Mouse (Mus musculus) heart, embryonic 14.5 days (tissue): ENCODE results near the gene Nxn. TPM values are rescaled to one million over a fixed set of nuclear protein-coding genes. Genes with fewer than 3 reads are reported as not detected.

Experiments used
- ATAC-seq: fragments of 200-750 bp; cut with Nextera tagmentation; 2 replicates; pipeline ENCODE4 v1.8.0; 2017; ENCODE audit warnings: low read depth, moderate TSS enrichment; ENCODE audit not compliant: insufficient number of reproducible peaks, insufficient read depth, low FRiP score
- H3K27ac ChIP-seq, 2 experiments: fragments of 200-500 bp in 1 of 2; fragments of 300-500 bp in 1 of 2; sonication (generic) in 1 of 2; replicated peaks in 1 of 2; 2 replicates each; pipeline ENCODE4 v1.5.1; 2012 to 2014; ENCODE audit warnings: low read depth in 2 of 2, low read length in 2 of 2, control low read depth in 1 of 2, mild to moderate bottlenecking in 1 of 2, mixed read lengths in 1 of 2; ENCODE audit not compliant: control insufficient read depth in 1 of 2, insufficient read depth in 1 of 2
- H3K27me3 ChIP-seq: fragments of 300-500 bp; sonication (generic); 2 replicates; pipeline ENCODE4 v1.6.1; 2014; ENCODE audit warnings: mild to moderate bottlenecking, low read length, control low read depth; ENCODE audit not compliant: control insufficient read depth, insufficient read depth
- H3K36me3 ChIP-seq: fragments of 300-500 bp; sonication (generic); 2 replicates; pipeline ENCODE4 v1.6.1; 2014; ENCODE audit warnings: mild to moderate bottlenecking, control low read depth, low read length, mixed read lengths; ENCODE audit not compliant: control insufficient read depth, insufficient read depth
- H3K4me1 ChIP-seq, 2 experiments: fragments of 200-500 bp in 1 of 2; fragments of 300-500 bp in 1 of 2; sonication (generic) in 1 of 2; 2 replicates each; pipeline ENCODE4 v1.6.1; 2012 to 2014; ENCODE audit warnings: low read length in 2 of 2, control low read depth in 1 of 2, mixed read lengths in 1 of 2; ENCODE audit not compliant: control insufficient read depth in 2 of 2, insufficient read depth in 2 of 2
- H3K4me2 ChIP-seq: fragments of 300-500 bp; sonication (generic); 2 replicates; pipeline ENCODE4 v1.6.1; 2014; ENCODE audit warnings: mild to moderate bottlenecking, low read length
- H3K4me3 ChIP-seq, 2 experiments: fragments of 200-500 bp in 1 of 2; fragments of 300-500 bp in 1 of 2; sonication (generic) in 1 of 2; 2 replicates each; pipeline ENCODE4 v1.5.1; 2012 to 2014; ENCODE audit warnings: low read length in 2 of 2, mild to moderate bottlenecking in 2 of 2, control low read depth in 1 of 2, low read depth in 1 of 2, moderate library complexity in 1 of 2; ENCODE audit not compliant: control insufficient read depth in 1 of 2, insufficient read depth in 1 of 2
- H3K9ac ChIP-seq: fragments of 300-500 bp; sonication (generic); 2 replicates; pipeline ENCODE4 v1.6.1; 2014; ENCODE audit warnings: mild to moderate bottlenecking, low read length
- H3K9me3 ChIP-seq: fragments of 300-500 bp; sonication (generic); 2 replicates; pipeline ENCODE4 v1.6.1; 2016; ENCODE audit warnings: low read length, control low read depth; ENCODE audit not compliant: control insufficient read depth
- WGBS: fragments of 180-500 bp; shearing (Covaris S2); extraction: QIAGEN DNeasy Blood & Tissue Kit; methylation state at CpG from one replicate; pipeline ENCODE4 v1.1.7; 2014; 5-methylcytosine and 5-hydroxymethylcytosine counted together
- polyA plus RNA-seq: library from polyadenylated mRNA; unstranded; fragments of >200 nt; fragmentation: Nextera tagmentation; extraction: Ambion mirVana; gene quantifications from 2 replicates; pipeline ENCODE4 v1.2.1, GENCODE M21; 2014

Gene Nxn
- 23.7 and 26.8 TPM in 2 replicates for polyA plus RNA-seq

- Histone ChIP-seq H3K4me1 (peaks cover 0 to 8% of the 10 kb centered on the region in 2 experiments; a peak in 1 of 4 replicates), H3K9me3 (no peaks in the 10 kb centered on the region), H3K4me2 (peak within 1 kb of the TSS; percentile 79), H3K9ac (peak within 1 kb of the TSS; percentile 93), H3K4me3 (peak within 1 kb of the TSS; percentile 94 to 97), H3K27me3 (no peaks in the 10 kb centered on the region; the same call in 1 of the 2 replicates), H3K27ac (peak within 1 kb of the TSS; percentile 72 to 89), H3K36me3 (no peaks in the 10 kb centered on the region)
- WGBS = under 1% methylated on average over 67 of the region's 70 CpGs
- peak; percentile 92 for ATAC-seq
Measured at GRCm38 (mm10) chr11:76398798-76399586, at the start of gene Nxn. Gene Nxn (minus strand): TSS chr11:76399140.

GRCm38 (mm10) chr11:76446251-76446650 lies 47.3 kb upstream of the Nxn start:
- Histone ChIP-seq H3K9me3 (no peaks in the 10 kb centered on the region), H3K4me1 (peaks cover 5 to 24% of the 10 kb centered on the region in 2 experiments; a peak in 3 of 4 replicates), H3K4me2 (no peak overlapping the region), H3K9ac (no peak overlapping the region), H3K27ac (no peak overlapping the region), H3K27me3 (no peaks in the 10 kb centered on the region), H3K36me3 (peaks cover 37% of the 10 kb centered on the region), H3K4me3 (no peak overlapping the region)
- ATAC-seq = no peak
- 12% methylated on average over 10 of the region's 10 CpGs for WGBS

GRCm38 (mm10) chr11:76445459-76445858 lies 46.5 kb upstream of the Nxn start:
- H3K4me2 ChIP-seq = no peak overlapping the region
- H3K27me3 ChIP-seq = no peaks in the 10 kb centered on the region
- H3K4me3 ChIP-seq = no peak overlapping the region
- H3K9ac ChIP-seq = no peak overlapping the region
- H3K4me1 ChIP-seq = peaks cover 8 to 28% of the 10 kb centered on the region in 2 experiments; a peak in 3 of 4 replicates
- no peaks in the 10 kb centered on the region for H3K9me3 ChIP-seq
- H3K36me3 ChIP-seq = peaks cover 31% of the 10 kb centered on the region
- no peak for ATAC-seq
- 58% methylated on average over 8 of the region's 8 CpGs for WGBS
- no peak overlapping the region for H3K27ac ChIP-seq

- no peaks in the 10 kb centered on the region for H3K9me3 ChIP-seq
- no peak for ATAC-seq
- no peaks in the 10 kb centered on the region for H3K27me3 ChIP-seq
- H3K4me1 ChIP-seq = peaks cover 33 to 54% of the 10 kb centered on the region in 2 experiments
- no peak overlapping the region for H3K9ac ChIP-seq
- no peak overlapping the region for H3K4me3 ChIP-seq
- WGBS = 42% methylated on average over 3 of the region's 3 CpGs
- H3K36me3 ChIP-seq = peaks cover 11% of the 10 kb centered on the region
- no peak overlapping the region for H3K27ac ChIP-seq
- H3K4me2 ChIP-seq = no peak overlapping the region
Measured at GRCm38 (mm10) chr11:76439666-76440065, 40.7 kb upstream of the Nxn start.

GRCm38 (mm10) chr11:76436864-76437437 lies 38.0 kb upstream of the Nxn start:
- WGBS = 5% methylated on average over 28 of the region's 28 CpGs
- peak; percentile 83 for ATAC-seq

GRCm38 (mm10) chr11:76436009-76436408 lies 37.1 kb upstream of the Nxn start:
- no peak overlapping the region for H3K27ac ChIP-seq
- H3K4me1 ChIP-seq = peaks cover 45 to 76% of the 10 kb centered on the region in 2 experiments
- peak overlapping the region; percentile 78 for H3K4me2 ChIP-seq
- ATAC-seq = no peak
- 71% methylated on average over 5 of the region's 5 CpGs for WGBS
- H3K27me3 ChIP-seq = no peaks in the 10 kb centered on the region
- peak overlapping the region in 1 of 2 experiments; percentile 47; a peak in 1 of 4 replicates for H3K4me3 ChIP-seq
- peaks cover 18% of the 10 kb centered on the region for H3K36me3 ChIP-seq
- H3K9me3 ChIP-seq = no peaks in the 10 kb centered on the region
- peak overlapping the region; percentile 76; the same call in 1 of the 2 replicates for H3K9ac ChIP-seq

More at GRCm38 (mm10) chr11:76436864-76437437, 38.0 kb upstream of the Nxn start:
- peak overlapping the region; percentile 46 to 47 for H3K4me3 ChIP-seq
- peaks cover 18% of the 10 kb centered on the region for H3K36me3 ChIP-seq
- no peaks in the 10 kb centered on the region for H3K27me3 ChIP-seq
- H3K4me2 ChIP-seq = peak overlapping the region; percentile 78
- H3K4me1 ChIP-seq = peaks cover 41 to 69% of the 10 kb centered on the region in 2 experiments
- H3K9me3 ChIP-seq = no peaks in the 10 kb centered on the region
- H3K27ac ChIP-seq = peak overlapping the region; percentile 81 to 88
- H3K9ac ChIP-seq = peak overlapping the region; percentile 76

GRCm38 (mm10) chr11:76429966-76430631 lies 31.2 kb upstream of the Nxn start:
- Histone ChIP-seq H3K27ac (peak overlapping the region; percentile 72 to 86), H3K9ac (peak overlapping the region; percentile 42; the same call in 1 of the 2 replicates), H3K4me2 (no peak overlapping the region), H3K36me3 (peaks cover 14% of the 10 kb centered on the region), H3K9me3 (no peaks in the 10 kb centered on the region), H3K27me3 (no peaks in the 10 kb centered on the region), H3K4me1 (peaks cover 48 to 68% of the 10 kb centered on the region in 2 experiments), H3K4me3 (no peak overlapping the region)
- 69% methylated on average over 6 of the region's 6 CpGs for WGBS
- ATAC-seq = no peak
